Mouse (Mus musculus) left cerebral cortex, adult 2 months (tissue): ENCODE measurements at regions not wholly inside any gene's neighbourhood (a gene's known extent, or its start where the extent isn't known, plus 50 kb on each side); places are given as distances from the start of the nearest gene placed in this dataset.

Experiments used
- DNase-seq, 2 experiments: peaks; one replicate each; pipeline ENCODE4 v3.0.0; 2021 to 2022; ENCODE audit warnings: low spot score in 2 of 2, mixed read lengths in 1 of 2; ENCODE audit errors: extremely low spot score in 1 of 2
- H3K27ac ChIP-seq: fragments of 200-600 bp; 2 replicates; pipeline ENCODE4 v1.8.1; 2022
- H3K4me3 ChIP-seq: fragments of 200-600 bp; 2 replicates; pipeline ENCODE4 v1.8.1; 2022
- CTCF ChIP-seq: fragments of 200-600 bp; IDR thresholded peaks from 2 replicates; pipeline ENCODE4 v1.8.1; 2022; ENCODE audit warnings: antibody characterized with exemption, mild to moderate bottlenecking, moderate library complexity
- intact Hi-C: fragments of 180-260 bp; cut with DNase I; formaldehyde crosslinking; loops from one replicate; pipeline ENCODE4 v1.15.1; 2025

DNA sequence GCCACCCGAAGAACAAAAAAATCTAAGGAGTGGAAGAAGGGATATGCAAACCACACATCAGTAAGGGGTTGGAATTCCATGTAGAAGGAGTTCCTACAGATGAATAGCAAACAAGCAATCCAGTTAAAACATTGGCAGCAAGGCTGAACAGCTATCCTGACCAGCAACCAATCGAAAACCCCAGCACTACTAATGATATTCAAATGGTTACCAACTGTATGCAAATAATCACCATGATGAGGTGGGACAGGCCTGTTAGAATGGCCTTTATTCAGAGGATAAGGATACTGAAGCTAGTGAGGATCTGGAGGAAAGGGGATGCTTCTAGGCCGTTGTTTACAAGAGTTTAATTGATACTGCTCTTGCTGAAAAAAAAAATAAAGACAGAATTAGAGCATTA, 166.0 kb upstream of the Grik3 start:
- no peak overlapping the region for H3K4me3 ChIP-seq
- intact Hi-C loops, result no loop called here
- TF ChIP-seq CTCF, result no peak
- H3K27ac ChIP-seq, result no peak overlapping the region
- DNase-seq, result no peak

DNA sequence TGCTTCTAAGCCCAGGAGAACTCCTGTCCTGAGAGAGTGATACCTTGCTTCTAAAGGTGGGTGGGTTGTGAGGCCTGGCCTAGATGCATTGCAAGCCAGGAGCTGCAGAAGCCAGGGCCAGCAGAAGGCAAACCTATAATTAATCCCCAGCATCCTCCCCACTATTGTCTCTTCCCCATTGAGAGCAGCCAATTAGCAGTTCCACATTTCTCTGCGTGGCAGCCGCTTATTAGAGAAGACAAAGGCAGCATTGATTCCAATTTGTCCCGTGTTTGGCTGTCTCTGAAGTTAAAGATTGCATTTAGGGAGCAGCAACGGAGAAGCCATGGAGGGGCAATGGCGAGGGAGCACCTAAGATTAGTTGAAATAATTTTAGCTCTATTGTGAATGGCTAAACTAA, 171.2 kb upstream of the Grik3 start:
- intact Hi-C loops, result loop anchor here (2.0 to 5.0 kb wide), 2 partner anchors 77 to 173 kb away; partner anchors contain the start of gene Grik3
- no peak for TF ChIP-seq CTCF
- DNase-seq, result no peak
- no peak overlapping the region for H3K27ac ChIP-seq
- H3K4me3 ChIP-seq, result no peak overlapping the region

DNA sequence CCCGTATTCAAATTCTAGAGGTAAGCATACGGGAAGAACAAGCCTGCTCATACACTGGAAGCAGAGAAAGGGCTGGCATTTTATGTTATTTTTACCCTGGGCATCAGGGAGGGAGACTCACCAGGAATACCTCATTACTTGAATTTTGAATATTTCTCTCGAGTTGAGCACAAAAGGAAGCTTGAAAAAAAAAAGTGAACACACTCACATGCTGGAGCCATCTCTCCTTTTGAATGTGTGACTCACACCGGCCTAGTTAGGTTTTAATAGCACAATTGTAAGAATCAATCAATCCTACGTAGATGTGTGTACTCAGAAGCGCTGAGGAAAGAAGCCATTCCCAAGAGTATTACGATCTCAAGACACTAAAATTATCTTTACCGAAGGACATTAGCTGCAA, 172.2 kb upstream of the Grik3 start:
- TF ChIP-seq CTCF, result no peak
- intact Hi-C loops, result loop anchor here (2.0 to 5.0 kb wide), 2 partner anchors 79 to 174 kb away; partner anchors contain the start of gene Grik3
- Histone ChIP-seq H3K27ac (peak overlapping the region; percentile 36; the same call in 1 of the 2 replicates), H3K4me3 (no peak overlapping the region)
- no peak for DNase-seq

DNA sequence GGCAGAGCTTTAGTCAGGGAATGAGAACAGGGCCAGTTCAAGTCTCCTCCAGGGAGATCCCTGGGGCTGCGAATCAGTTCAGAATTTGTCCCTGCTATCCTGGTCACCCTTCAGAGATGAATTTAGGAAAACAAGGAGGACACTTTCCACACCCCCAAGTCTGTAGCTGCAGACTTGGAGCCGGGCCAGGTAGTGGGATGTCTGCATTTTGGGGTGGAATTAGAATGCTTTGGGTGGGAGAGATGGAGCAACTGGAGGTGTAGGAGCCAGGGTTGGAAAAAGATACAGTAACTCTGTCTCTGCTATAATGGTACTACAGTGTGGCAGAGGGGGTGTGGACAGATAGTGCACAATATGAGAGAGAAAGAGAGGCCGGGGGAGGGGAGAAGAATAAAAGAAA, 173.6 kb upstream of the Grik3 start:
- no peak for TF ChIP-seq CTCF
- H3K27ac ChIP-seq, result no peak overlapping the region
- intact Hi-C loops, result loop anchor here (5.0 kb wide), 1 partner anchor 175 kb away; the partner anchor contains the start of gene Grik3
- peak in 1 of 2 experiments; percentile 53 for DNase-seq
- H3K4me3 ChIP-seq, result no peak overlapping the region

DNA sequence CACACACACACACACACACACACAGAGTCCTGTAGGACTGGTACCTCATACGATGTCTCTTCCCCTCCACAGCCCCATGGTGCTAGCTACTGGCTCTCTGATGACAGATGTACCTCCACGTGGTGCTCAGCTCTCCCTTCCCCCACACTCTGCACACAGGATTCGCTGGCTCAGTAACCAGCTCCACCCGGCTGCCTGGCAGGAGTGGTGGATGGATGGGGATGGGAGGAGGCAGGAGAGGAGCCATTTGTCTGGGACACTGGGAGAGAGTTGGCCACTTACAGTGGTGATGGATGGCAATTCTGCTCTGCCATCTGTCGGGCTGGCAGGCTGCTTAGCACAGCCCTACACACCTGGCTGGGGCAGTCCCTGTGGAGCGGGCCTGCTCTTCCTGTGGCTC, 174.7 kb upstream of the Grik3 start:
- no peak for TF ChIP-seq CTCF
- Histone ChIP-seq H3K27ac (no peak overlapping the region), H3K4me3 (no peak overlapping the region)
- intact Hi-C loops, result loop anchor here (5.0 kb wide), 1 partner anchor 176 kb away; the partner anchor contains the start of gene Grik3
- peak in 1 of 2 experiments; percentile 38 for DNase-seq

DNA sequence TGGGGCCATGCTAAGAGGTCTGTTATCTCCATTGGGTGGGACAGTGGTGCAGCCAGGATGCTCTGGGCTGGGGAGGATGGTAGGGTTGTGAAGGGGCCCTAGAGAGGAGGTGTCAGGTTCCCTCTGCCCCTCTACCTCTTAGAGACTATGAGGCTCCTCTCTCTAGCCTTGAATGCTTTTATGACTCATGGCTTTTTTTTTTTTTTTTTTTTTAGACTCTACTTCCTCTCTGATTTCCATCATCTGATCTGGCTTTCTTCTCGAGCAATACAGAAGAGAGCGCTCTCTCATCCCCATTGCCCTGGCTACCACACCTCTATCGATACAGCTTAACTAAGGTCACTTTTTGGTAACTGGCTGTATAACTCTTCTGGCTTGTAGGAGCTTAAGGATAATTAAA, 176.6 kb upstream of the Grik3 start:
- no peak overlapping the region for H3K27ac ChIP-seq
- no peak for TF ChIP-seq CTCF
- intact Hi-C loops, result no loop called here
- no peak for DNase-seq
- no peak overlapping the region for H3K4me3 ChIP-seq

DNA sequence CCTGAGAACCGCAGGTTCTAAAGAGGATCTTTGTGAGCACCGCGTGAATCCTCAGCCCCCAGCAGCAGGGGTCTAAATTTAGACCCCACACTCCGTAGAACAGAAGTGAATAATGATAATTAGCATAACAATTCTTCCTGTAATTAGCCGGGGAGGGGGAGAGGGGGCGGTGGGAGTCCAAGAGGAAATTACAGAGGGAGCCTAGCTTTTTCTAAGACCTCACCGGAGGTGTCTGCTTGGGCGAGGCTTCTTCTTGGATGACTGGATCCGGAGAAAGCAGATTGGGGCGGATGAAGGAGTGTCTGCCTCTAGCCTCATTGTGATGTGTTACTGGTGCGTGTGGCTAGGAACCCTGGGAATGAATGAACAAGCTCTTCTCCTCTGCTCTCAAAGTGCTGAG, 177.2 kb upstream of the Grik3 start:
- no peak for TF ChIP-seq CTCF
- intact Hi-C loops, result no loop called here
- H3K27ac ChIP-seq, result no peak overlapping the region
- no peak for DNase-seq
- no peak overlapping the region for H3K4me3 ChIP-seq

DNA sequence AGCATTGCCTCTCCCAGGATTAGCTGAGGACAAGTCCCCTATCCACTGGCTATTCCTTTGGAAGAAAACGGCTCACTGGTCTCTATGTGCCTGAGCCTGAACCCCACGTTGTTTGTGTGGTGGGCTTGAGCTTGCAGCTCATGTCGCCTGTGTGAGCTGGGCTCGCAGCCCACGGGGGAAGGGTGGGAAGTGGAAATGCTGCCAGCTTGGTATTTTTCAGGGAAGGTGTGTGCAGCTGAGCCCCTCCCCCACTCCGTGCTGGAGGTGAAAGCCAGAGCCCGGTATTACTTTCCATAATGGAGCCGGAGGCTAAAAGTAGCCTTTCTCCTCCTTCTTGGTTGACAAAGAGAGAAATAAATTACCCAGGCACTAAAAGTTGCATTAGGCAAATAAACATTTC, 180.5 kb upstream of the Zc3h12a start:
- Histone ChIP-seq H3K4me3 (no peak overlapping the region), H3K27ac (no peak overlapping the region)
- no peak for DNase-seq
- intact Hi-C loops, result no loop called here
- TF ChIP-seq CTCF, result no peak

DNA sequence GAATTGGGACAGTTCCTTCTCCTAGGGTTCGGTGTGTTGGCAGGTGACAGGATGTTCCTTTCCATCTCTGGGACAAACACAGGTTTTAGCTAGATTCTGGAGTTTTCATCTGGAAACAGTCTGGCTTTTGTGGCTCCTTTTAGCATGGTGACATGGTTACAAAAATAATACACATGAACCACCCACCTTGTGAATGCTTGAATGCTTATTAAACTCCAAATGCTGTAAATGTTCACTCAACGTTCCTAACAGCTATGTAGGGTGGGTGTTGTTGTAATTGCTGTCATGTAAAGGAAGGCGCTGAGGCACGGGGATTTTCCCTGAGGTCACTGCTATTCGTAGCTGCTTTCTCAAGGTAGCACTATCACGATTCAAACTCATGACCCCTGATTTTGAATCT, 178.1 kb upstream of the Zc3h12a start:
- intact Hi-C loops, result no loop called here
- Histone ChIP-seq H3K4me3 (no peak overlapping the region), H3K27ac (no peak overlapping the region)
- DNase-seq, result no peak
- no peak for TF ChIP-seq CTCF

DNA sequence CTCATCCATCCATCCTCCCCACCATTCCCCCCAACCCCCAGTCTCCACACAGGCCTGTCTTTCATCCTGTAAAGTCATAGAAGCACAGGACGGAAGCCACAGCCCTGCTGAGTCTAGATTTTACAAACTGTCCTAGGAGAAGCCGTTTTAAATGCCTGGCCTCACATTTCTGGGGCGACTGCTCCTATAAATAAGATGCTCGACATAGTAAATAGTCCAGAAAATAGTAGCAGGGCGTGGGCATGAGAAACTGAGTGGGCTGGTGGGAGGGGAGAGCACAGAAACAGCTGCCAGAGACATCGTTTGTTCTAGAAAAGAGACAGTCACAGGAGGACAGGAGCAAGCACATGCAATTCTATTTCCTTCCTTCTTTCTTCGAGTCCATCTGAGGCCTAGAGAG, 175.0 kb upstream of the Zc3h12a start:
- no peak for TF ChIP-seq CTCF
- peak in 1 of 2 experiments; percentile 43 for DNase-seq
- no peak overlapping the region for H3K4me3 ChIP-seq
- H3K27ac ChIP-seq, result no peak overlapping the region
- intact Hi-C loops, result loop anchor here (5.0 kb wide), 1 partner anchor 95 kb away; no protein-coding TSS in a partner anchor

DNA sequence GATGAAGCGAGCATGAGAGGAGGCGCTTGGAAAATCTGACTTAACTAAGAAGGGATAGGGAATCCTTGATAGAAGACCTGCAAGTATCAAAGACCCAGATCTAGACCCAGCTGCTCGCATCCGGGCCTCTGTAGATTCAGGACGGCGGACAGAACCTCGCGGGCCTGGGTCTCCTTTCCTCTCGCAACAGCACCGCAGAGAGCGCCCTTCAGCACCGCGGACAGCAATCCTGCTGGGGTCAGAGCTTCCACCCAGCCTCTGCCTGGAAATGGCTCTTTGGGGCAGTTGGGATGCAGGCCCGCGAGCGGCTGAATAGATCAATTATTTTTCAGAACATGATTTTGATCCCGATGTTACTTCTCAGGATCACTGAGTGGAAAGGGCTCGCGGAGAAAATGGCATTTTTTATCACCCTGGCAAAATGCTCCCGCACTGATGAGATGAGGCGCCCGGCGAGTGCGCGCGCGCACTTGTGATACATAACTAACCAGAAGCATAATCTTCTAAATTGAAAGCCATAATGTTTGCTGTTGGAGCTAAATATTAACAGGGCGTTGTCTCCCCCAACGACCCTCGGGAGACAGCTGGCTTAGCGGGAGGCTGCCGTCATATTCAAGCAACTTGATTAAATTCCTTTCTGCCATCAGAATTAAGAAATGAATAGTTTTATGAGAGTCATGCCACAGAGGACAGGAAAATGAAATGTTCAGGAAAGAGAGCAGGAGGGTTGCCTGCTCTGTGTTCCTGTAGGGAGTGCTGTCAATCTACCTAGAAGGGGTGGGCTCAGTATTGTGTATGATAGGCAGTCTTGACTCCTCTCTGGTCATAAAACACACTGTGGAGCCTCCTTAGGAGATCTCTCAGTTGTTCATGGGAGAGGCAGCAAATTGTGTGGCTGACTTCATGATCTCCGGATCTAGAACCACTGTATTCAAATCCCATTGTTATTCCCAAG, 173.1 kb upstream of the Zc3h12a start:
- Histone ChIP-seq H3K4me3 (no peak overlapping the region; the same call in 1 of the 2 replicates), H3K27ac (no peak overlapping the region)
- no peak for DNase-seq
- intact Hi-C loops, result loop anchor here (5.0 kb wide), 1 partner anchor 97 kb away; no protein-coding TSS in a partner anchor
- TF ChIP-seq CTCF, result no peak

DNA sequence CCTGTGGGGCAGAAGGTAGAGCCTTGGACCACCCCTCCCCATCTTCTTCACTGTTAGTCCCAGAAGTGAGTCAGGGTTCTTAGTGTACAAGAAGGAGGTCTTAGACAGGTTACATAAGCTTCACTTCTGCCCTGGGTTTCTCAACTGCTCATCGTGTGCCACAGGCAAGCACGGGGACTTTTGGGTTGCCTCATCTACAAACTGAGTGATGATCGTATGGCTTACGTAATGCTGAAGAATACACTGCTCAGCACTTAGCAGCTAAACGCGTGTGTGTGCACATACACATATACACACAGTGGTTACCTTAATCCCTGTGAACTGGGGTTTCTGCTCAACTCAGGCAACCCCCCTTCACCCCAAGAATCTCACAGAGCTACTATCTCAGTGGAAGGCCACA, 163.1 kb upstream of the Zc3h12a start:
- Histone ChIP-seq H3K4me3 (no peak overlapping the region), H3K27ac (peak overlapping the region; percentile 19; the same call in 1 of the 2 replicates)
- no peak for TF ChIP-seq CTCF
- DNase-seq, result no peak
- intact Hi-C loops, result no loop called here
